Mouse (Mus musculus) megakaryocyte, adult 5-6 weeks (primary cell): ENCODE results near the gene Ccl3. TPM values are rescaled to one million over a fixed set of nuclear protein-coding genes. Genes with fewer than 3 reads are reported as not detected.

Experiments used
- ATAC-seq: 2 replicates; pipeline ENCODE4 v1.8.0; 2016; ENCODE audit warnings: mild to moderate bottlenecking, inconsistent platforms; ENCODE audit not compliant: poor library complexity, severe bottlenecking
- total RNA-seq, 2 experiments: library from RNA; stranded (forward) in 1 of 2; stranded (reverse) in 1 of 2; fragments of 153-499, 151-499 nt in 1 of 2; fragments of 221-1000, 200-1000 nt in 1 of 2; gene quantifications; 2 replicates each; pipeline versions ENCODE4 v1.2.3 to v1.2.4; 2015 to 2017

Gene Ccl3
- total RNA-seq (2015) (299 and 403 TPM in 2 replicates), total RNA-seq (2017) (184 and 222 TPM in 2 replicates)

- ATAC-seq, result peak; percentile 78
Measured at GRCm38 (mm10) chr11:83649305-83649841, at the start of gene Ccl3. TSS of gene Ccl3 (minus strand) at chr11:83649355.

GRCm38 (mm10) chr11:83692008-83692407 is 42.9 kb upstream of the Ccl3 start:
- ATAC-seq, result no peak

- ATAC-seq, result no peak
Measured at GRCm38 (mm10) chr11:83689918-83690317, 40.8 kb upstream of the Ccl3 start.

- ATAC-seq, result peak; percentile 33; the same call in 1 of the 2 replicates
Measured at GRCm38 (mm10) chr11:83675665-83676064, 26.5 kb upstream of the Ccl3 start.

DNA sequence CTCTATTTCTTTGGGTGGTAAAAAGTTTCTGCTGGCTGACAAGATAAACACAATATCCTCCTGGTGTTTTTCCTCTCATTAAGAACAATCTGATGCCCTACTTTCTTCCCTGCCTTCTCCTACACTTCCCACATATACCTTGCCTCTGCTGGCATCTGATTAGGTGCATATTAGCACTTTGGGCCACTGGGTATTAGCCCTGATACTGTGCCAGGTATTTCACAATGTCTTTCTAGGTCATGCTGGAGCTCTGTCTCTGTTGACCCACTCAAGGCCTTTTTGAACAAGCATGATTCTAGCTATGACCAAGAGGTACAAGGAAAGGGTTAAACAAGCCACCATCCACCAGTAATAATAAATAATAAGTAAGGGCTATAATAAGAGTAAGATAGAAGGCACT is 22.6 kb upstream of the Ccl3 start:
- ATAC-seq, result no peak

GRCm38 (mm10) chr11:83663532-83663931 is 14.4 kb upstream of the Ccl3 start:
- ATAC-seq, result peak; percentile 64

GRCm38 (mm10) chr11:83662204-83662603 is 13.0 kb upstream of the Ccl3 start, which contains the start of gene Ccl4:
TSS of gene Ccl4 (plus strand) at chr11:83662584.
- peak; percentile 72 for ATAC-seq

GRCm38 (mm10) chr11:83658797-83659196 is 9.6 kb upstream of the Ccl3 start:
- peak; percentile 41 for ATAC-seq

GRCm38 (mm10) chr11:83657508-83657907 is 8.4 kb upstream of the Ccl3 start:
- peak; percentile 19; the same call in 1 of the 2 replicates for ATAC-seq

DNA sequence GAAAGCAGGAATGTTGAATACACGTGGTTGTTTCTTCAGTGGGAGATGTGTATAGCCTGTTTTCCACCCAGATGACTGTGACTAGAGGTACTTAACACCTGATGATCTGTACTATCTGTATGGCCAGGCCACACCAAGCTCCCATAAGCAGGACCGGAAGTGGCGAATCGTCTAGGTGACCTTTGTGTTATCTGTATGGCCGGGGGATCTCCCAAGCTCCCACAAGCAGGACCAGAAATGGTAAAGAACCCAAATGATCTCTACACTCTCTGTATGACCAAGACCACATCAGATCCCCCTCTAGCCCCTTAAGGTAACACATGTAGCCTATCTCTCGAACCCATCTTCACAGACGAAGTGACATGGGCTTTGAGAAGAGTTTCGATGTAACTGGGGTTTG is 5.5 kb upstream of the Ccl3 start:
- ATAC-seq, result no peak

DNA sequence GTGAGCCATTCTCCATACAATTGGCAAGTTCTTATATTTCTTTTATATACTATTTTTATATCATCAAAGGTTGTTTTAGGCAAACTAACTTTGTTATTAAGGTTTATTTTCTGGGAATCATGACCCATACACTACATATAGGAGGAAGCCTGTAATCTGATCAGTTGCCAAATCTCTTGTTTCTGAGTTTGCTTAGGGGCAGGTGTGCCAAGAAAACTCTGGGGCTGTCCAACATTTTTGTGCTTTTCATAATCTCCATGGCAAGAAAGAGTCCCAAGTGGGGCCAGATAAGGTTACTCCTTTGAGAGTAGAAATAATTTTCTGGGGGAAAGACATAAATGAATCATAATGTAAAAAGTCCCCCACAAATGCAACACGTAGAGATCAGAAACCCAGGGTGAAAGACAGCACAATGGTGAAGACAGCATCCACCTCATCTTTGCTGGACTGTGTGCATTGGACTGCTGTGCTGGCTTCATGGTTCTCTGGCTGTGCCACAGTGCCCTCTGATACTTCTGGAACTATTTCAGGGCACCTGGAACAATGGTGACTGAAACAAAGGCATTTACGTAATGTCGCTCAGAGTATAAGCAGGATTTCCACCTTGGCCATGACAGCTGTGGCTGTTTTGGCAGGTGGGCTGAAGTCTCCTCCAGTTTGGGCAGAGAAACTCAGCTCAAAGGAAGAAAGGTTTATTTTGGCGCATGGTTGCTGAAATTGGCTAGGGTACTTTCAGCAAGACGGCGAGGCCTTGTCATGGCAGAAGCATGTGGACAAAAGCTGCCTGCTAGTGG is 2.6 kb downstream of the Ccl3 start:
- no peak for ATAC-seq

- ATAC-seq, result no peak
Measured at GRCm38 (mm10) chr11:83645521-83645920, 3.6 kb downstream of the Ccl3 start, which contains the start of gene Rpl9-ps1. TSS of gene Rpl9-ps1 (minus strand) at chr11:83645621.

DNA sequence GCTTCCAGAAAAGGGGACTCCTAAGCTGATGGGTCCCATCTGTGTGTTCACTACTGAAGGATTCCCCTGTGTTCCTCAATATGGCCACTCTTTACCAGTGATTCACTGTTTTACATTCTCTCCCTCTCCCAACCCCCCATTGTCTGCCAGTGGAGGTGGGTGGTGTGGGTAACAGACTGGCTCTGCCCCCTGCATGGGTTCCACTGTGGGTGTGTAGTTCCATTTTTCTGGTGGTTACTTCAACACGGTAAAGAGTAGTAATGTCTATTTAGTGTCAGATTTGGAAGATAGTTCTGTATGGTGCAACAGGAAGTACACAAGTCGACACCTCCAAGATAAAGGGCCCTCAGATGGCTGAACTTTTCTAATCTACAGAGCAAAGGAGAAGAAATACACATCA is 7.9 kb downstream of the Ccl3 start:
- ATAC-seq, result peak; percentile 25

DNA sequence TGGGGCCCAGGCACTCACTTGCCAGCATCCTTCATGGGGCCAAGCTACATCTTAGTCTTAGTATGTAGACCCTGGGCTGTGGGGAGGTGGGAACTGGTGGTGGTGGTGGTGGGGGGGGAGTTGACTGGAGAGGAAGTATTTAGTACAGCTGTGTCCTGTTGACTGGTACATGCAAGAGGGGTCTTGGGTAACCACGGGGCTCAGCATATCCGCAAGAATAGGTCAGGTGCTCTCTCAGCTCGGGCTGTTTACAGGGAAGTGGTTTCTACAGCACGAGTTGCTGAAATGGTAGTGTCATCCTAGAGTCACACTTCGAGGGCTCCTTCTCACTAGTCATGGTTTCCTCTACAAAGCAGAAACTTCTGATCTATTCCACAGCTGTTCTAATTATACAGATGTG is 9.0 kb downstream of the Ccl3 start:
- peak; percentile 85 for ATAC-seq

GRCm38 (mm10) chr11:83639533-83639932 is 9.6 kb downstream of the Ccl3 start:
- peak; percentile 54 for ATAC-seq

DNA sequence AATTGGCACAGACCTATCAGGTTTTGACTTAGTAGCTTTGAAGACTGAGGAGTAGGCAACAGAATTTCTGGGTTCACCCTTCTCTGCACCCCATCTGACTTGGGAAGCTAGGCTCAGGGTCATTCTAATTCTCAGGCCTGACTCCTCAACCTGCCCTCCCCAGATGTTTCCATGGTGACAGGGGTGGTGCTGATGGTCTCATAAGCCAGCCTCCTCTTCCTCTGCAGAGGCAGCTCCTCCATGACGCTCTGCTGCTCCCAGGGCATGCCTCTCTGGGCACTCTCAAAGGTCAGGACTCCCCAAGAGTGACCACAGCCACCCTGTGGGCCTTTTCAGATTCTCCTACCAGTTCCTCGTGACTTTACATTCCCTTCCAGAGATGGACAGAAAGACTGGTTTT is 10.2 kb downstream of the Ccl3 start:
- peak; percentile 20 for ATAC-seq

- no peak for ATAC-seq
Measured at GRCm38 (mm10) chr11:83636742-83637235, 12.4 kb downstream of the Ccl3 start.

DNA sequence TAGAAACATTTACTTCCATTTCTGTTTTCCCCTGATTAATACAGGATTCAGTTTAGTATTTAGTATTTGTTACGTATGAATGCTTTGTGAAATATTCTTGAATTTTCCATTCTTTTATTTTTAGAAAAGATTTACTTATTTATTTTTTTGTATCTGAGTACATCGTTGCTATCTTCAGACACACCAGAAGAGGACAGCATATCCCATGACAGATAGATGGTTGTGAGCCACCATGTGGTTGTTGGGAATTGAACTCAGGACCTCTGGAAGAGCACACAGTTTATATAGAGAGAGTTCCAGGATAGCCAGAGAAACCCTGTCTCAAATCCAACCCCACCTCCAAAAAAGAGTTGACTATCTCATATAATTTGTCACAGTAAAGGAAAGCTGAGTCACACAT is 14.3 kb downstream of the Ccl3 start:
- ATAC-seq, result no peak

- no peak for ATAC-seq
Measured at GRCm38 (mm10) chr11:83634425-83634824, 14.7 kb downstream of the Ccl3 start.

DNA sequence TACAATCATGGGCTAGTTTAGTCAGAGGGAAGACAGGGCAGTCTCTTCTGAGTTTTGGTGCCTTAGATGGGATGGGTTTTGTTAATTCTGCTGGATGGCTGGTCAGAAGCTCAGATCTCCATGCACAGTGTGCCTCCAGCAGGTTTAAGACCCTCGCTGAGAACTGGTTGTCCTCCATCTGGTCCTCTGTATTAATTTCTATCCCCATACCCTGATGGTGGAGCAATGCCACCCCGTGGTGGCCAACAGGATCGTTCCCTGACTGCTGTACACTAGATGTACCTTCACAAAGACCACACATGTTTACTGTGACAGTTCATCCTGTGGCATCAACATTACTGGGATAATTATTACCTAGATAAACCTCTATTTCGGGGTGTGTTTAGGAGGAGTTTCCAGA is 16.4 kb downstream of the Ccl3 start:
- ATAC-seq, result peak; percentile 53

- ATAC-seq, result no peak
Measured at GRCm38 (mm10) chr11:83631065-83631464, 18.1 kb downstream of the Ccl3 start.

GRCm38 (mm10) chr11:83630630-83631029 is 18.5 kb downstream of the Ccl3 start:
- ATAC-seq, result no peak
